Comparison of ENCODE assay signal across 23 mouse cellular contexts in the genomic region with DNA sequence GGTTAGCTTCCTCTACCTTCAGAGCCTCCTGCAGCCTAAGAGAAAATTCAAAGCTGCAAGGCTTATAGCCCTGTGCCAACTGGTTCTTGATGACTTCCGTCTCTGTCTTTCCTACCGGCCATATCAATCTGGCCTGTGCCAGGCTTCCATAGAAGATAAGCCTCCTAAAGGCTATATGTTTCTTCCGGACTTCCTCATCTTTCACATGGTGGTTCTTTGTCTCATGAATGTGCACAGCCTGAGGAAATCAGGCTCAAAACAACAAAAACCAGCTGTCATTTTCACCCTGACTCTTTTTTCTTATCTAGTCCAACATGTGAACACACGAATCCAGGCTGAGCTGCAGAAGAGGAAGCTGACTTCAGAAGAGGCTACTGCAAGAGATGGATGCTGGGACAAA.
"Had no signal": no experiment of that assay in that cellular context is flagged by ENCODE, and none has a peak within 500 bp of the region (broad histone marks: within the 10 kb centered on the region; RNA-seq: fewer than 3 reads in every experiment).

No protein-coding gene starts in this region.

- H3K27me3 ChIP-seq: limb, embryonic 12.5 days; limb, embryonic 15.5 days; lung, embryonic 15.5 days; midbrain, embryonic 12.5 days; midbrain, embryonic 15.5 days; neural tube, embryonic 12.5 days; stomach, embryonic 15.5 days had no signal

- H3K9me3 ChIP-seq: limb, embryonic 12.5 days; limb, embryonic 15.5 days; lung, embryonic 15.5 days; midbrain, embryonic 12.5 days; midbrain, embryonic 15.5 days; neural tube, embryonic 12.5 days; stomach, embryonic 15.5 days had no signal

- H3K4me3 ChIP-seq: layer of hippocampus, adult 2 months; left cerebral cortex, adult 2 months; limb, embryonic 12.5 days; limb, embryonic 15.5 days; lung, embryonic 15.5 days; midbrain, embryonic 12.5 days; midbrain, embryonic 15.5 days; neural tube, embryonic 12.5 days; stomach, embryonic 15.5 days had no signal

- H3K36me3 ChIP-seq: limb, embryonic 12.5 days; limb, embryonic 15.5 days; lung, embryonic 15.5 days; midbrain, embryonic 12.5 days; midbrain, embryonic 15.5 days; neural tube, embryonic 12.5 days; stomach, embryonic 15.5 days had no signal

- DNase-seq: kidney, adult 2 months; kidney, postnatal 25 days; layer of hippocampus, postnatal 36 days; left cerebral cortex, postnatal 4 days; lung, adult 18-20 months; lung, postnatal 10 days; lung, postnatal 36 days; retina, postnatal 1 day; right cerebral cortex, postnatal 25 days; spleen, adult 18-20 months; thymus, postnatal 25 days had no signal

- H3K9ac ChIP-seq: limb, embryonic 12.5 days; limb, embryonic 15.5 days; liver, embryonic 14.5 days; lung, embryonic 15.5 days; midbrain, embryonic 12.5 days; midbrain, embryonic 15.5 days; neural tube, embryonic 12.5 days; stomach, embryonic 15.5 days had no signal

- ATAC-seq: intestine, postnatal 0 days; midbrain, embryonic 15.5 days had no signal

- H3K27ac ChIP-seq: kidney, postnatal 0 days; layer of hippocampus, adult 2 months; left cerebral cortex, adult 2 months; limb, embryonic 12.5 days; limb, embryonic 15.5 days; liver, embryonic 14.5 days; lung, embryonic 15.5 days; midbrain, embryonic 12.5 days; midbrain, embryonic 15.5 days; neural tube, embryonic 12.5 days; stomach, embryonic 15.5 days had no signal

- H3K4me2 ChIP-seq: limb, embryonic 12.5 days; limb, embryonic 15.5 days; lung, embryonic 15.5 days; midbrain, embryonic 12.5 days; midbrain, embryonic 15.5 days; neural tube, embryonic 12.5 days; stomach, embryonic 15.5 days had no signal

- H3K4me1 ChIP-seq: limb, embryonic 12.5 days; limb, embryonic 15.5 days; lung, embryonic 15.5 days; midbrain, embryonic 12.5 days; midbrain, embryonic 15.5 days; neural tube, embryonic 12.5 days; stomach, embryonic 15.5 days had no signal
